Mouse (Mus musculus) heart, postnatal 10 days (tissue): ENCODE measurements around the gene Skil. TPM values are rescaled to one million over a fixed set of nuclear protein-coding genes. Genes with fewer than 3 reads are reported as not detected.

Experiments used
- DNase-seq, 2 experiments: peaks; one replicate each; pipeline ENCODE4 v3.0.0; 2021
- intact Hi-C: fragments of 180-260 bp; cut with DNase I; formaldehyde crosslinking; loops from one replicate; pipeline ENCODE4 v1.15.1; 2025
- total RNA-seq, 2 experiments: library from RNA; stranded (reverse); gene quantifications; 2 replicates each; pipeline ENCODE4 v1.2.3; 2021

Skil gene
- total RNA-seq, 2 experiments from 2014 or later = 25.9 to 26.9 TPM

GRCm38 (mm10) chr3:31082838-31083506 is 11.9 kb upstream of the Skil start:
- intact Hi-C loops = no loop called here

GRCm38 (mm10) chr3:31083507-31084245 is 11.2 kb upstream of the Skil start:
- intact Hi-C loops = no loop called here
- DNase-seq = peak; percentile 43 to 60

More at GRCm38 (mm10) chr3:31082838-31083506, 11.9 kb upstream of the Skil start:
- no peak for DNase-seq

GRCm38 (mm10) chr3:31085000-31085399 is 9.9 kb upstream of the Skil start:
- intact Hi-C loops = no loop called here
- no peak for DNase-seq

- no peak for DNase-seq
- intact Hi-C loops = no loop called here
These were observed 5.8 kb upstream of the Skil start for GRCm38 (mm10) chr3:31088789-31089775.

- intact Hi-C loops = loop anchor here (2.0 kb wide), 1 partner anchor 13 kb away; no protein-coding TSS in a partner anchor
- no peak for DNase-seq
These were observed 4.9 kb upstream of the Skil start for GRCm38 (mm10) chr3:31089956-31090355.

- DNase-seq = peak; percentile 30 to 45
- intact Hi-C loops = loop anchor here (2.0 kb wide), 1 partner anchor 36 kb away; no protein-coding TSS in a partner anchor
These were observed 1.7 kb upstream of the Skil start for GRCm38 (mm10) chr3:31093196-31093595.

- DNase-seq = peak; percentile 77 to 78
- intact Hi-C loops = loop anchor here (2.0 kb wide), 1 partner anchor 37 kb away; no protein-coding TSS in a partner anchor
These were observed 1.1 kb upstream of the Skil start for GRCm38 (mm10) chr3:31093627-31094351.

- DNase-seq = no peak
- intact Hi-C loops = no loop called here
These were observed 277 bp downstream of the Skil start for GRCm38 (mm10) chr3:31095179-31095490.

- intact Hi-C loops = no loop called here
- peak; percentile 68 to 70 for DNase-seq
These were observed 765 bp downstream of the Skil start for GRCm38 (mm10) chr3:31095491-31096154.

- intact Hi-C loops = no loop called here
- DNase-seq = no peak
These were observed 1.6 kb downstream of the Skil start for GRCm38 (mm10) chr3:31096155-31097101.

- intact Hi-C loops = no loop called here
These were observed 2.4 kb downstream of the Skil start for GRCm38 (mm10) chr3:31097102-31097720.

GRCm38 (mm10) chr3:31097976-31098375 is 3.1 kb downstream of the Skil start:
- no peak for DNase-seq
- intact Hi-C loops = no loop called here

More at GRCm38 (mm10) chr3:31097102-31097720, 2.4 kb downstream of the Skil start:
- DNase-seq = no peak

- intact Hi-C loops = no loop called here
- DNase-seq = no peak
These were observed 3.7 kb downstream of the Skil start for GRCm38 (mm10) chr3:31098556-31098955.

GRCm38 (mm10) chr3:31100026-31100425 is 5.2 kb downstream of the Skil start:
- intact Hi-C loops = no loop called here

GRCm38 (mm10) chr3:31100802-31101201 is 5.9 kb downstream of the Skil start:
- no peak for DNase-seq

More at GRCm38 (mm10) chr3:31100026-31100425, 5.2 kb downstream of the Skil start:
- DNase-seq = no peak

GRCm38 (mm10) chr3:31104936-31105335 is 10.1 kb downstream of the Skil start:
- intact Hi-C loops = no loop called here
- no peak for DNase-seq

More at GRCm38 (mm10) chr3:31100802-31101201, 5.9 kb downstream of the Skil start:
- intact Hi-C loops = no loop called here

GRCm38 (mm10) chr3:31106597-31106996 is 11.7 kb downstream of the Skil start:
- DNase-seq = no peak
- intact Hi-C loops = no loop called here

GRCm38 (mm10) chr3:31107674-31108073 is 12.8 kb downstream of the Skil start:
- intact Hi-C loops = no loop called here
- peak; percentile 57 to 66 for DNase-seq
